Mouse (Mus musculus) embryonic fibroblast, embryonic 13.5 days (primary cell): ENCODE results near the gene Gpr55.

Experiments
- CTCF ChIP-seq: IDR thresholded peaks from 2 replicates; pipeline ENCODE4 v1.5.1; 2011; ENCODE audit warnings: mild to moderate bottlenecking, control low read depth, low read length, moderate library complexity, borderline replicate concordance; ENCODE audit not compliant: insufficient read depth
- POLR2A ChIP-seq: IDR thresholded peaks from 2 replicates; pipeline ENCODE4 v1.6.1; 2011; ENCODE audit warnings: low read depth, mild to moderate bottlenecking, control low read depth, low read length, moderate library complexity

GRCm38 (mm10) chr1:85933631-85934465, 27.0 kb downstream of the Gpr55 start:
- TF ChIP-seq POLR2A (no peak), CTCF (no peak)
